Mouse (Mus musculus) liver, adult 2 months (tissue): Measurements from ENCODE around the gene Med25.

ENCODE experiments used
- CTCF ChIP-seq: fragments of 200-500 bp; IDR thresholded peaks from 2 replicates; pipeline ENCODE4 v1.5.1; 2011; ENCODE audit warnings: low read depth, low read length, control low read depth
- POLR2A ChIP-seq: fragments of 200-500 bp; IDR thresholded peaks from 2 replicates; pipeline ENCODE4 v1.6.1; 2011; ENCODE audit warnings: low read length, control low read depth; ENCODE audit not compliant: insufficient read depth; ENCODE audit errors: extremely low read depth

GRCm38 (mm10) chr7:44884637-44885036, 7.9 kb downstream of the Med25 start:
- TF ChIP-seq CTCF, result no peak
- no peak for TF ChIP-seq POLR2A
